Mouse (Mus musculus): Measurements from ENCODE around the gene Htatsf1. TPM values are rescaled to one million over a fixed set of nuclear protein-coding genes. Genes with fewer than 3 reads are reported as not detected.

Gene Htatsf1
- polyA plus RNA-seq, 1 experiment = 16.9 TPM

DNA sequence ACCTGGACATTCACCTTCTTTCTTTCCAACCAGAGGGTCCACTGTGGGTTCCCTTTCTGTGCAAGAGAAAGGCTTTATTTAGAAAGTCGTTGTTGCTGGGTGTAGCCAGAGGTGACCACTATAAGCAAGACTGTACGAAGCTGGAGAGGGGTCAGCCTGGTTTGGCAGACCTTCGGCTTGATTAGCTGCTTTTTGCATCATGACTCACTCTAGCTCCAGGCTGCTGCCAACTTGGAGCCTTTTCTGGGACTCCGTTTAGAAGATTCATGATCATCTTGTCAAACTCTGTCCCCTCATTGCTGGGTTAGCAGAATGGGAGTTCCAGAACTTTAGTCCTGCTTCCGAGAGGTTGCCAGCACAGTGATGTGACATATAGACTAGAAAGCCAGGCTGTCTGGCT is 28.1 kb downstream of the Htatsf1 start:
- no peak for TF ChIP-seq POLR2A (IDR thresholded peaks at IDR 0.05; ENCODE audit: control insufficient read depth, extremely low read depth, insufficient read depth, low read length, poor library complexity)
- no peak for TF ChIP-seq CTCF (IDR thresholded peaks at IDR 0.05; ENCODE audit: borderline replicate concordance, control insufficient read depth, extremely low read depth, insufficient read depth, low read length, poor library complexity)
- WGBS = 80% methylated on average over 5 of the region's 5 CpGs
- DNase-seq = no peak
- Histone ChIP-seq H3K4me1 (replicated peaks; ENCODE audit: control insufficient read depth, insufficient read depth, low read length) (no peaks in the 10 kb centered on the region), H3K36me3 (ENCODE audit: control insufficient read depth, insufficient read depth, low read length) (no peaks in the 10 kb centered on the region), H3K27ac (ENCODE audit: control insufficient read depth, insufficient read depth, low read length) (no peak overlapping the region), H3K4me3 (ENCODE audit: control insufficient read depth, insufficient read depth, low read length) (no peak overlapping the region), H3K27me3 (ENCODE audit: control insufficient read depth, insufficient read depth, low read length) (no peaks in the 10 kb centered on the region)

DNA sequence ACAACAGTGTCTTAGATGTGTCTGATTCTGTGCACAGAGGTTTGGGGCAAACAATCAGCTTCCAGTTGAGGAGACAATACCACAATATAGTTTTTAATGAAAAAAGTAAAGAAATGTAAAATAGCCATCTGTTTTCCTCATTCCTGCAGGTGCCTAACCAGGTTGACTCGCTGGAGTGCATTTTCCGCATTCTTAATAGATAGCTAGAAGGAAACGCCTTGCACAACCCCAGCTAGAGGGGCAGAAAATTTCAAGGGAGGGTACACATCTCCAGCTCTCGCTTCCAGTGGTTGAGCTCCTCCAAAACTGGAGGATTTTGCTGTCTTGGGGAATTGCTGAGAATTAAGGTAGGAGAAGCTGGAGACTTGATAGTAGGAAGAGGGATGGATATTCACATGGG is 34.4 kb downstream of the Htatsf1 start, which contains the start of gene Vgll1:
TSS of gene Vgll1 (plus strand) at position 301 of the 400 bp plus-strand sequence.
- Histone ChIP-seq H3K27ac (ENCODE audit: control insufficient read depth, insufficient read depth, low read length) (no peak within 1 kb of the TSS), H3K36me3 (ENCODE audit: control insufficient read depth, insufficient read depth, low read length) (no peaks in the 10 kb centered on the region), H3K4me3 (ENCODE audit: control insufficient read depth, insufficient read depth, low read length) (no peak within 1 kb of the TSS), H3K27me3 (ENCODE audit: control insufficient read depth, insufficient read depth, low read length) (no peaks in the 10 kb centered on the region), H3K4me1 (replicated peaks; ENCODE audit: control insufficient read depth, insufficient read depth, low read length) (no peaks in the 10 kb centered on the region)
- TF ChIP-seq POLR2A (IDR thresholded peaks at IDR 0.05; ENCODE audit: control insufficient read depth, extremely low read depth, insufficient read depth, low read length, poor library complexity) (no peak), CTCF (IDR thresholded peaks at IDR 0.05; ENCODE audit: borderline replicate concordance, control insufficient read depth, extremely low read depth, insufficient read depth, low read length, poor library complexity) (no peak)
- DNase-seq = no peak
- WGBS = 96% methylated on average over 4 of the region's 4 CpGs

DNA sequence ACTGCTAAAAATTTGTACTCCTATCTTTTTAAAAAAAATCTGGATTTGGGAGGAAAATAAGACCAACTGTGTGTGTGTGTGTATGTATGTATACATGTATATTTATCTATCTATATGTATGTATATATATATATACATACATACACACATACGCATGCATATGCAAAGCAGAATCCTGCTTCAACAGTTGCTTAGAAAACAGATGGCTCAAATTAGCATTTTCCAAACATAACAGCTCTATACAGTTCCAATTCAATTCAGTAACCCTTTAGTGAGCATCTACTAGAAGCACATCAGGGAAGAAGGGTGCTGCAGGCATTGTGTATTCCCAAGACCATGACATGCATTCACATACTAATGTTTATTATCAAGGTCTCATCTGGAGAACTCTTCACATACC is 50.0 kb downstream of the Htatsf1 start:
- no peaks in the 10 kb centered on the region for H3K36me3 ChIP-seq (ENCODE audit: control insufficient read depth, insufficient read depth, low read length)
- 100% methylated on average over 1 of the region's 1 CpGs for WGBS
- DNase-seq = no peak
- TF ChIP-seq CTCF (IDR thresholded peaks at IDR 0.05; ENCODE audit: borderline replicate concordance, control insufficient read depth, extremely low read depth, insufficient read depth, low read length, poor library complexity) = no peak
- TF ChIP-seq POLR2A (IDR thresholded peaks at IDR 0.05; ENCODE audit: control insufficient read depth, extremely low read depth, insufficient read depth, low read length, poor library complexity) = no peak
- H3K27me3 ChIP-seq (ENCODE audit: control insufficient read depth, insufficient read depth, low read length) = no peaks in the 10 kb centered on the region
- H3K4me1 ChIP-seq (replicated peaks; ENCODE audit: control insufficient read depth, insufficient read depth, low read length) = no peaks in the 10 kb centered on the region
- no peak overlapping the region for H3K27ac ChIP-seq (ENCODE audit: control insufficient read depth, insufficient read depth, low read length)
- no peak overlapping the region for H3K4me3 ChIP-seq (ENCODE audit: control insufficient read depth, insufficient read depth, low read length)

DNA sequence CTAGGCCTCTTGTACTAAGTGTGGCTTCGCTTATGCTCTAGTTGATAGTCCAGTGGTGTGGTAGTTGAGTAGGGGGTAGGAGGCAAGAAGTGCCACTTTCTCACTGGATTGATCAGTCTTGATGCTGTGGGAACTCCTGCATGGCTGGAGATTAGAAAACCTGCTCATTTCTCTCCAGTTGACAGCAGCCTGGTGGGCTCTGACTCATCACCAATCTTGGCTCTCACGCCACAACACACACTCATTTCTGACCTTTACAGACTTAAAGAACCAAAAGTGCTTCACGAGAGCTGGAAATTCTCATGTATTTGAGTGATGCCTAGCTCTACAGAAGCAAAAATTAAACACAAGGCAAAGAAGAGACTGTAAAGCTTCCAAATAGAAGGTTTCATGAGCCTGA is 53.6 kb downstream of the Htatsf1 start:
- Histone ChIP-seq H3K27me3 (ENCODE audit: control insufficient read depth, insufficient read depth, low read length) (no peaks in the 10 kb centered on the region), H3K4me3 (ENCODE audit: control insufficient read depth, insufficient read depth, low read length) (no peak overlapping the region), H3K27ac (ENCODE audit: control insufficient read depth, insufficient read depth, low read length) (no peak overlapping the region), H3K36me3 (ENCODE audit: control insufficient read depth, insufficient read depth, low read length) (no peaks in the 10 kb centered on the region), H3K4me1 (replicated peaks; ENCODE audit: control insufficient read depth, insufficient read depth, low read length) (no peaks in the 10 kb centered on the region)
- DNase-seq = no peak
- TF ChIP-seq CTCF (IDR thresholded peaks at IDR 0.05; ENCODE audit: borderline replicate concordance, control insufficient read depth, extremely low read depth, insufficient read depth, low read length, poor library complexity) = no peak
- no peak for TF ChIP-seq POLR2A (IDR thresholded peaks at IDR 0.05; ENCODE audit: control insufficient read depth, extremely low read depth, insufficient read depth, low read length, poor library complexity)
- WGBS = 99% methylated on average over 3 of the region's 3 CpGs

Other genes with a start within 250 kb of the Htatsf1 start
- gene Map7d3, start 231.3 kb upstream of the Htatsf1 start, polyA plus RNA-seq (2012; rRNA removed) = 0.08 TPM in 1 of 2 replicates, not detected in the other
- gene Adgrg4, start 183.4 kb upstream of the Htatsf1 start, polyA plus RNA-seq (2012; rRNA removed) = not detected in 2 replicates
- gene Brs3, start 10.5 kb upstream of the Htatsf1 start, polyA plus RNA-seq (2012; rRNA removed) = not detected in 2 replicates
- gene Vgll1, start 34.5 kb downstream of the Htatsf1 start, polyA plus RNA-seq (2012; rRNA removed) = not detected in 2 replicates
- 6.0 and 7.2 TPM in 2 replicates for gene Cd40lg, start 158.6 kb downstream of the Htatsf1 start, polyA plus RNA-seq (2012; rRNA removed)